Mouse (Mus musculus): Measurements from ENCODE around the gene Lrrc4c. TPM values are rescaled to one million over a fixed set of nuclear protein-coding genes. Genes with fewer than 3 reads are reported as not detected.

The Lrrc4c gene
- total and polyA plus RNA-seq, 2 experiments from 2014 or later: 0.08 to 0.66 TPM

DNA sequence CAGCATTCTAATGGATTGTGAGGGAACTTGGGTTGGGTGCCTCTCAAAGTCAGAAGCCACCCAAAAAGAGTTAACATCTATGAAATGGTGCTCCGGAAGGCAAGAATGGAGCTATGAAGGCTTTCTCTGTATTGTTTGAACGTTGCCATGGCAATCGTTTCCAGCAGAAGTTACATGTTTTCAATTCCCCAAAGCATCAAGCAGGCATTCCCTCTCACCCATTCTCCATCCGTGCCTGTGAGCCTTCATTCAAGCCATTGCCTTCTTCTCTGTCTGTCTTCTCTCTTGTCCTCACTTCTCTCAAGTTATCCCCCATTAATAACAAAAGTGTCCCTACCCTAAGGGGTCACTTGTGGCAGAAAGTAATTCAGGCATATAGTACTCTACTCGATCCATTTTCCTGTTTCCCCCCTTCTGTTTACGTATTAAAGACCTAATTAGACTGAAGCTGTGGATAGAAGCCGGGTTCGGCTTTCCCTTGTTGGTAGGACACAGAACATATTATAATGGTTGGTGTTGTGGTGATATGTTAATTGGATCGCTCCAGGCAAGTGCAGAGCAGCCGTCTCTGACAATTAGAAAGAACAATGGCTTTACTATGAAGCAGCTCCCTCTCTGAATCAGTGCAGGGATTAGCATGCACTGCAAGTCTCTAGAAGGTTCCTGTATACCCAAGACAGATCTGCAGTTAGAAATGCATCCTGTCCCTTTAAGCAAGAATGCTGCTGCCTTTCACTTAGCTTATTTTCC lies 1160.4 kb downstream of the Lrrc4c start:
- 70% methylated on average over 10 of the region's 10 CpGs for WGBS
- ATAC-seq (ENCODE audit: insufficient read depth, low read depth) (no peak), DNase-seq (ENCODE audit: low spot score) (no peak)
- no peaks in the 10 kb centered on the region for H3K36me3 ChIP-seq (replicated peaks; ENCODE audit: control insufficient read depth, insufficient read depth, low read length)
- no peak overlapping the region for H3K4me2 ChIP-seq (ENCODE audit: low read depth, low read length)
- no peak overlapping the region for H3K27ac ChIP-seq (ENCODE audit: low read depth)
- no peak for TF ChIP-seq CTCF (IDR thresholded peaks at IDR 0.05; ENCODE audit: low read depth)
- TF ChIP-seq EP300 (IDR thresholded peaks at IDR 0.05; ENCODE audit: low read depth): no peak
- H3K4me1 ChIP-seq (ENCODE audit: control insufficient read depth, insufficient read depth): no peaks in the 10 kb centered on the region
- no peak overlapping the region for H3K4me3 ChIP-seq (ENCODE audit: low read depth, low read length)
- H3K27me3 ChIP-seq (ENCODE audit: control insufficient read depth, insufficient read depth, low read length): no peaks in the 10 kb centered on the region
- H3K9ac ChIP-seq (replicated peaks; ENCODE audit: low read depth, low read length): no peak overlapping the region
- H3K9me3 ChIP-seq (replicated peaks; ENCODE audit: control insufficient read depth, low read length): no peaks in the 10 kb centered on the region

DNA sequence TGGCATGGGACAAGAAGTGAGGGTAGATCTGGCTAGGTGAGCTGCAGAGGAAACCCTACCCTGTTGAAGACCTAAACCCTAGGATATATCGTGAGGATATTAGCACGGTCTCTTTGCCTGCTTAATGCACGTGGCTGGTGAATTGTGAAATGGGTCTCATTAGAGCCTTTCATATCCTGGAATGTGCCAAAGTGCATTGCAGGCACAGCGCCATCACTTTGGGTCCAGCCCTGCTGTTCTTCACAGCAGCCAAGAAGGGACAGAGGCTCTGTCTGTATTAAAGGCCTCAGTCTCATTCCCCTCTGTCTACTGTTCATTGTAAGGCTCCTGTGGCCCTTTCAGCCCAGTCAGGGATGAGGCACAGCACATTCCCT lies 1160.9 kb downstream of the Lrrc4c start:
- Histone ChIP-seq H3K27ac (ENCODE audit: low read depth) (no peak overlapping the region), H3K36me3 (replicated peaks; ENCODE audit: control insufficient read depth, insufficient read depth, low read length) (no peaks in the 10 kb centered on the region), H3K9me3 (replicated peaks; ENCODE audit: control insufficient read depth, low read length) (no peaks in the 10 kb centered on the region), H3K27me3 (ENCODE audit: control insufficient read depth, insufficient read depth, low read length) (no peaks in the 10 kb centered on the region), H3K9ac (replicated peaks; ENCODE audit: low read depth, low read length) (no peak overlapping the region), H3K4me1 (ENCODE audit: control insufficient read depth, insufficient read depth) (no peaks in the 10 kb centered on the region), H3K4me2 (ENCODE audit: low read depth, low read length) (no peak overlapping the region), H3K4me3 (ENCODE audit: low read depth, low read length) (no peak overlapping the region)
- WGBS: 68% methylated on average over 4 of the region's 4 CpGs
- DNase-seq (ENCODE audit: low spot score) (no peak), ATAC-seq (ENCODE audit: insufficient read depth, low read depth) (no peak)
- TF ChIP-seq EP300 (IDR thresholded peaks at IDR 0.05; ENCODE audit: low read depth): no peak
- TF ChIP-seq CTCF (IDR thresholded peaks at IDR 0.05; ENCODE audit: low read depth): no peak

DNA sequence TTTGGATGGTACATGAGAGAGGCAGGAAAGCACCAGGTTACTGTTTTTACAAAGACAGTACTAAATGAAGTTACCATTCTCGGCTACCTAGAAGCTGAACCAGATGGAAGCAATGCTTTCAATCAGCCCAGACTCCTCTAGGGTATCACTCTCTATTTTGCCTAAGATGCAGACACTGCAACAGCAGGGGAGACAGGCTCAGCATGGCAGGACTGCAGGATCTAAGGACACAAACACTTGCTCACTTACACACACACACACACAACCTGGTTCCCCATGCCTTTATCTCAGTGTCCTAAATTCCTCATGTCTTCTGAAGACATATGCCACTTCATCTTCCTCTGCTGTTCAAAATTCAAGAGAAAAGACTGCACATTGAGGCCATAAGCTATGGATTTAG lies 1167.0 kb downstream of the Lrrc4c start:
- Histone ChIP-seq H3K4me1 (ENCODE audit: control insufficient read depth, insufficient read depth) (no peaks in the 10 kb centered on the region), H3K4me2 (ENCODE audit: low read depth, low read length) (no peak overlapping the region), H3K36me3 (replicated peaks; ENCODE audit: control insufficient read depth, insufficient read depth, low read length) (no peaks in the 10 kb centered on the region), H3K9me3 (replicated peaks; ENCODE audit: control insufficient read depth, low read length) (no peaks in the 10 kb centered on the region), H3K27me3 (ENCODE audit: control insufficient read depth, insufficient read depth, low read length) (no peaks in the 10 kb centered on the region), H3K27ac (ENCODE audit: low read depth) (no peak overlapping the region), H3K9ac (replicated peaks; ENCODE audit: low read depth, low read length) (no peak overlapping the region), H3K4me3 (ENCODE audit: low read depth, low read length) (no peak overlapping the region)
- no peak for DNase-seq (ENCODE audit: low spot score)
- TF ChIP-seq CTCF (IDR thresholded peaks at IDR 0.05; ENCODE audit: low read depth): no peak
- TF ChIP-seq EP300 (IDR thresholded peaks at IDR 0.05; ENCODE audit: low read depth): no peak
- WGBS: 70% methylated on average over 1 of the region's 1 CpGs
- no peak for ATAC-seq (ENCODE audit: insufficient read depth, low read depth)

DNA sequence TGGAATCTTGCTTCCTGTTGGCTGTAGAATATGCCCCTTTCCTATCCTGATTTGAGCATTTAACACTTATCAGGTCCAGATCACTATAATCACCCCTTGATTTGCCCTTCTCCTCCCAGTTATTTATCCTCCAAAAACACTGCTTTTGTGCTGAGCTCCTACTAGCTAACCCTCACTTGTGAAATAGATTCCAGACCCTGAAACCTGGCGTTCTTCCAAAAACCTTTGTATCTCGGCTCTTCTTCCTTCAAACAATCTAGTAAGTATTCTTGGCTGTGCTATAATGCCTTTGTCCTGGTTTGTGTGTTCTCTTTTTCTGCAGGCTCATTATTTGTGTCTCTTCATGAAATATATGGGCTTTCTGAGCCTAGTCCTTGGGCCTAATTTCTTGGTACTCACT lies 1167.6 kb downstream of the Lrrc4c start:
- Histone ChIP-seq H3K36me3 (replicated peaks; ENCODE audit: control insufficient read depth, insufficient read depth, low read length) (no peaks in the 10 kb centered on the region), H3K27ac (ENCODE audit: low read depth) (no peak overlapping the region), H3K9me3 (replicated peaks; ENCODE audit: control insufficient read depth, low read length) (no peaks in the 10 kb centered on the region), H3K27me3 (ENCODE audit: control insufficient read depth, insufficient read depth, low read length) (no peaks in the 10 kb centered on the region), H3K4me2 (ENCODE audit: low read depth, low read length) (no peak overlapping the region), H3K9ac (replicated peaks; ENCODE audit: low read depth, low read length) (no peak overlapping the region), H3K4me1 (ENCODE audit: control insufficient read depth, insufficient read depth) (no peaks in the 10 kb centered on the region), H3K4me3 (ENCODE audit: low read depth, low read length) (no peak overlapping the region)
- WGBS: 34% methylated on average over 2 of the region's 2 CpGs
- ATAC-seq (ENCODE audit: insufficient read depth, low read depth): no peak
- no peak for DNase-seq (ENCODE audit: low spot score)
- no peak for TF ChIP-seq EP300 (IDR thresholded peaks at IDR 0.05; ENCODE audit: low read depth)
- no peak for TF ChIP-seq CTCF (IDR thresholded peaks at IDR 0.05; ENCODE audit: low read depth)

DNA sequence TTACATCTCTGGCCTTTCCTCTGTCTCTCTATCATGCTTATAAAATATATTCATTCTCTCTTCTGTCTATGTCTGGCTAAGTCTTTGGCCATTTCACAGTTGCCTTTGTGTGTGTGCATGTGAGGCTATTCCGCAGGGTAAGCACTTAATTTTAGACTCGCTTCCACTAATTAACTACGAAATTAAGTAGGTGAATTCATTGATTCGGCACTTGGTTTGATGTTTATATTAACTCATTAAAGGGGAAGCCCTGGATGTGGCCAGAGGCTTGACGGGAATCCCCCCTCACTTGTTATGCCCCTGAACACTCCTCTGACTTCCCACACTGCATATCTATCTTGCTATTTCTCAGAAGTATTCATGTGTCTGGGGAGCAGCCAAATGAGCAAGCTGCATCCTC lies 1169.6 kb downstream of the Lrrc4c start:
- no peak overlapping the region for H3K4me2 ChIP-seq (ENCODE audit: low read depth, low read length)
- TF ChIP-seq EP300 (IDR thresholded peaks at IDR 0.05; ENCODE audit: low read depth) (no peak), CTCF (IDR thresholded peaks at IDR 0.05; ENCODE audit: low read depth) (no peak)
- ATAC-seq (ENCODE audit: insufficient read depth, low read depth): no peak
- no peaks in the 10 kb centered on the region for H3K36me3 ChIP-seq (replicated peaks; ENCODE audit: control insufficient read depth, insufficient read depth, low read length)
- H3K9me3 ChIP-seq (replicated peaks; ENCODE audit: control insufficient read depth, low read length): no peaks in the 10 kb centered on the region
- H3K4me3 ChIP-seq (ENCODE audit: low read depth, low read length): no peak overlapping the region
- H3K27ac ChIP-seq (ENCODE audit: low read depth): no peak overlapping the region
- H3K27me3 ChIP-seq (ENCODE audit: control insufficient read depth, insufficient read depth, low read length): no peaks in the 10 kb centered on the region
- no peaks in the 10 kb centered on the region for H3K4me1 ChIP-seq (ENCODE audit: control insufficient read depth, insufficient read depth)
- no peak for DNase-seq (ENCODE audit: low spot score)
- 73% methylated on average over 5 of the region's 5 CpGs for WGBS
- no peak overlapping the region for H3K9ac ChIP-seq (replicated peaks; ENCODE audit: low read depth, low read length)

DNA sequence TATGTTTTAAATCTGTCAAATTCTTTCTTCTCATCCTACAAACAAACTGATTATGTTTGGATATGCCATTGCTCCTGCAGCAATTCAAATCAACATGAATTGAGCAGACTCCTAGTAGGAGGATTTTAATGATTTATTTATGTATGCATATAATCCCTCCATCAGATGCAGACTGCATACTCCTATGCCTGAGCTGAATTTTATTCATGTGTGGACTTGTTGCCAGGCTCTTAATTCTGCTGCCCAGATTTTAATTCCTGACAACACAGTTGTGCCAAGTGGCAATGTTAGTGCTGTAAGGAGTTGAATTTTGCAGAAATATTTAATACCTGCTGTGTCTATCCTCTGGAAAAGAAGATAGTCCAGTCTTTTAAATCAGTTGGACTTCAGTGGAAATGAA lies 1179.1 kb downstream of the Lrrc4c start:
- no peak overlapping the region for H3K4me2 ChIP-seq (ENCODE audit: low read depth, low read length)
- TF ChIP-seq CTCF (IDR thresholded peaks at IDR 0.05; ENCODE audit: low read depth): no peak
- TF ChIP-seq EP300 (IDR thresholded peaks at IDR 0.05; ENCODE audit: low read depth): no peak
- H3K27me3 ChIP-seq (ENCODE audit: control insufficient read depth, insufficient read depth, low read length): no peaks in the 10 kb centered on the region
- H3K4me1 ChIP-seq (ENCODE audit: control insufficient read depth, insufficient read depth): no peaks in the 10 kb centered on the region
- no peak overlapping the region for H3K4me3 ChIP-seq (ENCODE audit: low read depth, low read length)
- DNase-seq (ENCODE audit: low spot score) (no peak), ATAC-seq (ENCODE audit: insufficient read depth, low read depth) (no peak)
- no peak overlapping the region for H3K9ac ChIP-seq (replicated peaks; ENCODE audit: low read depth, low read length)
- no peaks in the 10 kb centered on the region for H3K9me3 ChIP-seq (replicated peaks; ENCODE audit: control insufficient read depth, low read length)
- H3K36me3 ChIP-seq (replicated peaks; ENCODE audit: control insufficient read depth, insufficient read depth, low read length): no peaks in the 10 kb centered on the region
- no peak overlapping the region for H3K27ac ChIP-seq (ENCODE audit: low read depth)
